Mouse (Mus musculus): Measurements from ENCODE around the gene Pim1.

DNA sequence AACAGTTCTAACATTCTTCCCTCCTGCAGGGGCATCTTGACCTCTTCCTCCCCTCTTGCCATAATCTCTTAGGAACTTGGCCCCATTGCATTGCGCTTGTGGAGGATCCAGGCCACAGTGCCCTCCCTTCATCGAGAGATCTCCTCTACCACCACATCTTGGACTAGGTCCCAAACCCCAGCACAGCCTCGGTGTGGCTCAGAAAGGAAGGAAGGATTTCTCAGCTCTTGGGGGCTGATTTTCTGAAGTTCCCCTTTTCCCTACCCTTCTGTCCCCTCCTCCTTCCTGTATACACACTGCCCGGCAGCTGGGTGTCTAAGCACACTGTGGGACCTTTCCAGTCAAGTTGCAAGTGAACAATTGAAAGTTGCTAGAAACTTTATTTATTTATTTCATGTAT, 7.5 kb downstream of the Pim1 start:
- TF ChIP-seq CTCF (conservative IDR thresholded peaks at IDR 0.05 in 1 of 2, IDR thresholded peaks at IDR 0.05 in 1 of 2; ENCODE audit: low read depth in 2 of 2, low read length in 2 of 2) = no peak
- TF ChIP-seq KAT2A (IDR thresholded peaks at IDR 0.05; ENCODE audit: insufficient replicate concordance, low read length) = no peak
- no peak for TF ChIP-seq ZC3H11A (IDR thresholded peaks at IDR 0.05; ENCODE audit: low read depth, low read length)
- TF ChIP-seq MYC (IDR thresholded peaks at IDR 0.05; ENCODE audit: low read depth, low read length) = no peak
- peak; percentile 33; the same call in 1 of the 2 replicates for TF ChIP-seq POLR2A (IDR thresholded peaks at IDR 0.05; ENCODE audit: low read depth, low read length)

All from CH12.LX (cell line).